Mouse (Mus musculus) ES-Bruce4 (cell line): ENCODE results near the gene Bri3. TPM values are rescaled to one million over a fixed set of nuclear protein-coding genes. Genes with fewer than 3 reads are reported as not detected.
A peak's percentile ranks its signal among the peaks of the same experiment; 100 is the strongest.

Experiments used
- H3K27ac ChIP-seq: 2 replicates; pipeline ENCODE4 v1.5.1; 2012; ENCODE audit warnings: low read length, inconsistent platforms; ENCODE audit not compliant: insufficient read depth
- H3K27me3 ChIP-seq: 2 replicates; pipeline ENCODE4 v1.6.1; 2012; ENCODE audit warnings: mild to moderate bottlenecking, low read length, inconsistent platforms; ENCODE audit not compliant: control insufficient read depth, poor library complexity, insufficient read depth, severe bottlenecking
- H3K36me3 ChIP-seq: 2 replicates; pipeline ENCODE4 v1.6.1; 2012; ENCODE audit warnings: inconsistent platforms, mild to moderate bottlenecking, low read length, moderate library complexity; ENCODE audit not compliant: control insufficient read depth, poor library complexity, insufficient read depth, severe bottlenecking
- H3K4me1 ChIP-seq: one replicate; pipeline ENCODE4 v1.8.1; 2011; ENCODE audit warnings: low read length; ENCODE audit not compliant: control insufficient read depth, insufficient read depth
- H3K4me3 ChIP-seq: 2 replicates; pipeline ENCODE4 v1.5.1; 2011; ENCODE audit warnings: low read depth, mild to moderate bottlenecking, low read length
- H3K9ac ChIP-seq: 2 replicates; pipeline ENCODE4 v1.6.1; 2012; ENCODE audit warnings: low read depth, mild to moderate bottlenecking, inconsistent platforms; ENCODE audit not compliant: poor library complexity, severe bottlenecking
- H3K9me3 ChIP-seq: replicated peaks from 2 replicates; pipeline ENCODE4 v1.6.1; 2012; ENCODE audit warnings: mild to moderate bottlenecking, low read length, inconsistent platforms; ENCODE audit not compliant: control insufficient read depth, poor library complexity, insufficient read depth, severe bottlenecking
- CTCF ChIP-seq: IDR thresholded peaks from one replicate; pipeline ENCODE4 v1.8.1; 2011; ENCODE audit warnings: low read depth, low read length
- EP300 ChIP-seq: IDR thresholded peaks from 2 replicates; pipeline ENCODE4 v1.6.1; 2011; ENCODE audit warnings: low read depth, low read length; ENCODE audit not compliant: insufficient read depth
- POLR2A ChIP-seq: IDR thresholded peaks from one replicate; pipeline ENCODE4 v1.8.1; 2011; ENCODE audit warnings: low read length; ENCODE audit not compliant: insufficient read depth
- polyA plus RNA-seq: library from polyadenylated mRNA; stranded (reverse); fragments of >200 nt; gene quantifications from 2 replicates; pipeline ENCODE4 v1.2.4, GENCODE M21; 2011; ENCODE audit warnings: low read depth; ENCODE audit not compliant: missing spikeins, insufficient read depth, insufficient read length

Bri3 gene
- polyA plus RNA-seq, 1 experiment, result 82.6 TPM

DNA sequence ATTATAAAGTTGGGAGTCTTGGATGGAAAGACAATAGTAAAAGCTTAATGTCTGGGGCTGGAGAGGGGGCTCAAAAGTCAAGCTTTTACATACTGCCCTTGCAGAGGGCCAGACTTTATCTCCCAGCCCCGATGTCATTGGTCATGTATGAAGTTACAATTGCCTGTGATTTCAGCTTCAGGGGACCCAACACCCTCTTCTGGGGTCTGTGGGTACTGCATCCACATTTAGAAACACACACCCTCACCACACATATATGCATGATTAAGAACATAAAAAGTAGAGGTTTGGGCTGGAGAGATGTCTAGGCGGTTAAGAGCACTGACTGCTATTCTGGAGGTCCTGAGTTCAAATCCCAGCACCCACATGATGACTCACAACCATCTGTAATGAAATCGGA, 137.5 kb downstream of the Bri3 start:
- no peak overlapping the region for H3K27ac ChIP-seq
- H3K4me1 ChIP-seq, result no peaks in the 10 kb centered on the region
- no peaks in the 10 kb centered on the region for H3K36me3 ChIP-seq
- no peaks in the 10 kb centered on the region for H3K9me3 ChIP-seq
- no peak overlapping the region for H3K4me3 ChIP-seq
- H3K27me3 ChIP-seq, result no peaks in the 10 kb centered on the region
- no peak overlapping the region for H3K9ac ChIP-seq
- TF ChIP-seq EP300 (no peak), CTCF (no peak), POLR2A (no peak)

DNA sequence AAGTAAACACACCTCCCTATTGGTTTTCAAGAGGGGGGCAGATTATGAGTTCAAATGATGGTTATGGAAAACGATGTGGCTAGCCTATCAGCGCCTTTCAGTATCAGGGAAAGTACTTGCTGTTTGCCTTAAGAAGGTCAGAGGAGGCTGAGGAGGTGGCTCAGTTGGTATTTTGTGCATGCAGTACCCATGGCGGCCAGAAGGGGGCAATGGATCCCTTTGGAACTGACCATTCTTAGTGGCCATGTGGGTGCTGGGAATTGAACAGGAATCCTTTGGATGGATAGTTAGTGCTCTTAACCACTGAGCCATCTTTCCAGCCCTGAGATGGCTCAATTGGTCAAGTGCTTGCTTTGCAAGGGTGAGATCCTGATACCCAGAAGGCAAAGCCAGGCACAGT, 139.7 kb downstream of the Bri3 start:
- H3K36me3 ChIP-seq, result no peaks in the 10 kb centered on the region
- H3K27ac ChIP-seq, result no peak overlapping the region
- no peaks in the 10 kb centered on the region for H3K27me3 ChIP-seq
- H3K9me3 ChIP-seq, result no peaks in the 10 kb centered on the region
- no peaks in the 10 kb centered on the region for H3K4me1 ChIP-seq
- TF ChIP-seq CTCF (peak; percentile 64), EP300 (no peak), POLR2A (no peak)
- no peak overlapping the region for H3K4me3 ChIP-seq
- H3K9ac ChIP-seq, result no peak overlapping the region

DNA sequence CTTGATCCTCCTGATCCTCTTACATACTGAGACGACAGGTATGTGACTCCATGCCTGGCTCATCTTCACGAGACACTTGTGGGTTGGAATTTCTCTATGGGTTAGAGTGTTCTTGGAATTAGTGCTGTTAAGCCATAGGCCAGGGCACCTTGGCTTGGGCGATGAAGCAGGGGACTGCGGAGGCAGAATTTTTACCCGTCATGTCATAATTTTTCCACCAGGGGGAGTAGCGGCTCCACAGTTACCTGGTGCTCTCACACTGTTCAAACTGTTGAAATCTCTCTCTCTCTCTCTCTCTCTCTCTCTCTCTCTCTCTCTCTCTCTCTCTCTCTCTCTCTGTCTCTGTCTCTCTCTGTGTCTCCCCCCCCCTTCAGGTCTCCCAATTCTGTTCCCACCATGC, 143.6 kb downstream of the Bri3 start:
- Histone ChIP-seq H3K4me1 (no peaks in the 10 kb centered on the region), H3K36me3 (no peaks in the 10 kb centered on the region), H3K27me3 (no peaks in the 10 kb centered on the region), H3K9ac (no peak overlapping the region), H3K4me3 (no peak overlapping the region), H3K9me3 (no peaks in the 10 kb centered on the region), H3K27ac (no peak overlapping the region)
- TF ChIP-seq CTCF, result peak; percentile 51
- TF ChIP-seq POLR2A, result no peak
- no peak for TF ChIP-seq EP300

DNA sequence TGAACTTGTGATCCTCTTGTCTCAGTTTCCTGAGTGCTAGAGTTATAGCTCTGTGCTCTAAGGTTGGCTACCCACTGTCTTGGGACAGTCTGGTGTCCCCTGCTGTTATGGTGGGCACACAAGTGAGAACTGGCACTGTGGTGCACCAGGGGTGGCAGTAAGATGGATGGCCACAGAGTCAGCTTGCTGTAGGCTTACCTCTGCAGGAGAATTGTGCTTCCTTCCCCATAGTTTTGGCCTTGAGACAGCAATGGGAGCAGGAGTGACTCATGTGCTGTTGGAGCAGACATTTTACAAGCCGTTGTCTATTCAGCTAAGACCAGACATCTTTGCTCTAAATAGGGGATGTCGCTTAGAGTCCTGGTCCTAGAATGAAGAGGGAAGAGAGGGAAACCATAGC, 149.9 kb downstream of the Bri3 start:
- H3K4me3 ChIP-seq, result no peak overlapping the region
- H3K27ac ChIP-seq, result no peak overlapping the region
- H3K4me1 ChIP-seq, result no peaks in the 10 kb centered on the region
- no peaks in the 10 kb centered on the region for H3K36me3 ChIP-seq
- no peaks in the 10 kb centered on the region for H3K27me3 ChIP-seq
- H3K9ac ChIP-seq, result no peak overlapping the region
- TF ChIP-seq CTCF, result no peak
- no peak for TF ChIP-seq POLR2A
- TF ChIP-seq EP300, result no peak
- H3K9me3 ChIP-seq, result no peaks in the 10 kb centered on the region

DNA sequence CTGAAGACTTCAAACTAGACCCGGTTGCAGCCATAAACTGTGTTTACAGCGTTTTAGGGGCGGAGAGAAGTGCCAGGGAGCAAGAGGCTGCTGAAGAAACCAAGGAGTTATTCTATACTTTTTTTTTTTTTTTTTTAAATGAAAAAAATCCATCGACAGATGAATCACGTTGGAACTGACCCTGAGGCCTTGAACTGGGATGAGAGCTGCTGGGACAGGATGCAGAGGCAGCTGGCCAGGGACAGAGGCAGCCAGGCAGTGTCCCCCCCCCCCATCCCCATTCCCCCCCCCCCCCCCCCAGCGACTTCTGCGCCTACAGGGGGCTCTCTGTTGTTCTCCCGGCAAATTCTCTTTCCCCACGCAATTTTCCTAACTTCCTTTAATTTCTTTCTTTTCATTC, 153.3 kb downstream of the Bri3 start:
- H3K4me1 ChIP-seq, result no peaks in the 10 kb centered on the region
- H3K9me3 ChIP-seq, result no peaks in the 10 kb centered on the region
- no peaks in the 10 kb centered on the region for H3K36me3 ChIP-seq
- no peak for TF ChIP-seq EP300
- TF ChIP-seq CTCF, result no peak
- TF ChIP-seq POLR2A, result no peak
- H3K9ac ChIP-seq, result no peak overlapping the region
- H3K27me3 ChIP-seq, result no peaks in the 10 kb centered on the region; the same call in 1 of the 2 replicates
- H3K27ac ChIP-seq, result no peak overlapping the region
- H3K4me3 ChIP-seq, result no peak overlapping the region

DNA sequence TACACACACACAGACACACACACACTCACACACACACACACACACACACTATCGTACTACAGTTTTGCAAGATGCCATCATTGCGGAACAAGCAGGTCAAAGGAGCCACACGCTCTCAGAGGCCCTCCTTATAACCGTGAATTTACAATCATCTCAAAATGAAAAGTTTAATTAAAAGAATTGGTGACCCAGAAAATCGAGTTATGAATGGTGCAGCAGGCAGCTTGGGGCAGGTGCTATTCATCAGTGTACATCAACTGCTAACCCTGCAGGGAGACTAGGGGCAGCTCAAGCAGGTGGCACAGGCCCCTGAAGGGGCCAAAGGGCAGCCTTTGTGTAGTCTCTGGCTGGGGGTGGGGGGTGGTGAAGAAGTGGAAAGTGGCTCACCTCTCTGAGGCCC, 156.6 kb downstream of the Bri3 start:
- no peak overlapping the region for H3K4me3 ChIP-seq
- no peak overlapping the region for H3K27ac ChIP-seq

DNA sequence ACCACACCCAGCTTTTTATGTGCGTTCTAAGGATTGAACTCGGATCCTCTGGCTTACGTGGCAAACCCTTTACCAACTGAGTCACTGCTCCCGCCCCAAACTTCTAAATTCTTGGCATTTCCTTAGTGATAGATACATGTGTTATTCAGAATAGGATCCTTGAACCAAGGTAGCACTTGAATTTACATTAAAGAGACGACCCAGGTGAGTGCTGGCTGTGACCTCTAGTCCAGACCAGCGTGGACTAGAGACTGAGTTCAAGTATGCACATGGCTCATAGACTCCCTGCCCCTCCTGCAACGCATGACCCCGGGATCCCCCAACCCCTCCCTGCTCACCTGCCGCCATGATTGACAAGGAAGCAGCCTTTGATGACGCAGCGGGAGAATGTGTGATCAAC, 162.0 kb downstream of the Bri3 start:
- no peak overlapping the region for H3K4me3 ChIP-seq
- H3K27me3 ChIP-seq, result no peaks in the 10 kb centered on the region; the same call in 1 of the 2 replicates
- no peak overlapping the region for H3K9ac ChIP-seq
- no peaks in the 10 kb centered on the region for H3K9me3 ChIP-seq
- peaks cover 2% of the 10 kb centered on the region for H3K4me1 ChIP-seq
- TF ChIP-seq EP300 (no peak), CTCF (no peak), POLR2A (no peak)
- H3K27ac ChIP-seq, result no peak overlapping the region
- no peaks in the 10 kb centered on the region for H3K36me3 ChIP-seq

More for the DNA sequence above, 156.6 kb downstream of the Bri3 start:
- Histone ChIP-seq H3K4me1 (no peaks in the 10 kb centered on the region), H3K9me3 (no peaks in the 10 kb centered on the region), H3K9ac (no peak overlapping the region), H3K36me3 (no peaks in the 10 kb centered on the region), H3K27me3 (no peaks in the 10 kb centered on the region; the same call in 1 of the 2 replicates)
- no peak for TF ChIP-seq POLR2A
- no peak for TF ChIP-seq CTCF
